Mouse (Mus musculus) midbrain, embryonic 12.5 days (tissue): ENCODE measurements around the gene Add3. TPM values are rescaled to one million over a fixed set of nuclear protein-coding genes. Genes with fewer than 3 reads are reported as not detected.

Source experiments
- ATAC-seq: fragments of 200-750 bp; cut with Nextera tagmentation; 2 replicates; pipeline ENCODE4 v1.8.0; 2017; ENCODE audit warnings: low read depth, moderate TSS enrichment, moderate library complexity; ENCODE audit not compliant: low FRiP score
- H3K27ac ChIP-seq: fragments of 300-500 bp; sonication (generic); replicated peaks from 2 replicates; pipeline ENCODE4 v1.5.1; 2016; ENCODE audit warnings: mild to moderate bottlenecking
- H3K27me3 ChIP-seq: fragments of 300-500 bp; sonication (generic); 2 replicates; pipeline ENCODE4 v1.6.1; 2016; ENCODE audit warnings: mild to moderate bottlenecking
- H3K36me3 ChIP-seq: fragments of 300-500 bp; sonication (generic); 2 replicates; pipeline ENCODE4 v1.6.1; 2016
- H3K4me1 ChIP-seq: fragments of 300-500 bp; sonication (generic); 2 replicates; pipeline ENCODE4 v1.6.1; 2016
- H3K4me2 ChIP-seq: fragments of 300-500 bp; sonication (generic); replicated peaks from 2 replicates; pipeline ENCODE4 v1.6.1; 2016; ENCODE audit warnings: mild to moderate bottlenecking, moderate library complexity
- H3K4me3 ChIP-seq: fragments of 300-500 bp; sonication (generic); 2 replicates; pipeline ENCODE4 v1.5.1; 2016; ENCODE audit warnings: mild to moderate bottlenecking
- H3K9ac ChIP-seq: fragments of 300-500 bp; sonication (generic); replicated peaks from 2 replicates; pipeline ENCODE4 v1.6.1; 2016; ENCODE audit warnings: mild to moderate bottlenecking, moderate library complexity
- H3K9me3 ChIP-seq: fragments of 300-500 bp; sonication (generic); 2 replicates; pipeline ENCODE4 v1.6.1; 2016; ENCODE audit warnings: mild to moderate bottlenecking
- WGBS: fragments of 180-500 bp; shearing (Covaris S2); methylation state at CpG from one replicate; pipeline ENCODE4 v1.1.7; 2016; 5-methylcytosine and 5-hydroxymethylcytosine counted together
- polyA plus RNA-seq: library from polyadenylated mRNA; unstranded; fragments of >200 nt; fragmentation: Nextera tagmentation; extraction: Ambion mirVana; gene quantifications from 2 replicates; pipeline ENCODE4 v1.2.1, GENCODE M21; 2016

The Add3 gene
- polyA plus RNA-seq, 1 experiment from 2014 or later = 47.5 TPM

- Histone ChIP-seq H3K4me3 (no peak overlapping the region), H3K4me1 (0 out of 2 replicates have a peak, but pooled peaks cover 4% of the 10 kb centered on the region), H3K27me3 (no peaks in the 10 kb centered on the region), H3K27ac (no peak overlapping the region), H3K36me3 (no peaks in the 10 kb centered on the region), H3K9ac (no peak overlapping the region), H3K4me2 (no peak overlapping the region), H3K9me3 (no peaks in the 10 kb centered on the region)
- 83% methylated on average over 3 of the region's 3 CpGs for WGBS
- ATAC-seq = no peak
Measured at GRCm38 (mm10) chr19:53154156-53154555, 13.9 kb downstream of the Add3 start.

GRCm38 (mm10) chr19:53156361-53156760 lies 16.1 kb downstream of the Add3 start:
- no peak for ATAC-seq
- H3K4me2 ChIP-seq = no peak overlapping the region
- WGBS = 93% methylated on average over 3 of the region's 3 CpGs

DNA sequence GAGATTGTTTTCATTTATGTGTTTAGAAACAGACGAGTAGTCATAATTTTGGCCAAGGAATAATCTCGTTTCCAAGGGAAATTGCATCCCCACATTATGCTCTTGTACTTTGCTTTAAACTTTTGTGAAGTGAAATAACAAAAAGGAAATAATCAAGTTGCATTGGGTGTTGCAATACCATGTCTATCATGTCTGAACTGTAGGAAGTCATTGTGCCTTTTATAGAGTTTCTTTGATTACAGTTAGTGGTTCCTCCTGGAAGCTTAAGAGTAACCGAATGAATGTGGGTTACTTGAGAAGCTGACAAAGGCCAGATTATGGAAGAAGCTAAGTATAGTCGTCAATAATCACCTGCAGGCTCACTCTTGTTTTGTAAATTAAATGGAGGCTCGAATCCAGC lies 16.9 kb downstream of the Add3 start:
- no peak for ATAC-seq
- H3K4me3 ChIP-seq = no peak overlapping the region
- H3K9ac ChIP-seq = no peak overlapping the region
- no peak overlapping the region for H3K4me2 ChIP-seq
- no peak overlapping the region for H3K27ac ChIP-seq
- WGBS = 76% methylated on average over 5 of the region's 5 CpGs
- no peaks in the 10 kb centered on the region for H3K36me3 ChIP-seq
- no peaks in the 10 kb centered on the region for H3K9me3 ChIP-seq
- H3K4me1 ChIP-seq = no peaks in the 10 kb centered on the region
- no peaks in the 10 kb centered on the region for H3K27me3 ChIP-seq

More at GRCm38 (mm10) chr19:53156361-53156760, 16.1 kb downstream of the Add3 start:
- Histone ChIP-seq H3K4me1 (no peaks in the 10 kb centered on the region), H3K27ac (no peak overlapping the region), H3K9ac (no peak overlapping the region), H3K4me3 (no peak overlapping the region), H3K36me3 (no peaks in the 10 kb centered on the region), H3K27me3 (no peaks in the 10 kb centered on the region), H3K9me3 (no peaks in the 10 kb centered on the region)

GRCm38 (mm10) chr19:53159351-53159750 lies 19.1 kb downstream of the Add3 start:
- no peaks in the 10 kb centered on the region for H3K4me1 ChIP-seq
- H3K9ac ChIP-seq = no peak overlapping the region
- no peak overlapping the region for H3K4me3 ChIP-seq
- ATAC-seq = no peak
- H3K9me3 ChIP-seq = no peaks in the 10 kb centered on the region
- 34% methylated on average over 7 of the region's 7 CpGs for WGBS
- H3K27me3 ChIP-seq = no peaks in the 10 kb centered on the region
- H3K36me3 ChIP-seq = no peaks in the 10 kb centered on the region
- H3K4me2 ChIP-seq = no peak overlapping the region
- no peak overlapping the region for H3K27ac ChIP-seq

DNA sequence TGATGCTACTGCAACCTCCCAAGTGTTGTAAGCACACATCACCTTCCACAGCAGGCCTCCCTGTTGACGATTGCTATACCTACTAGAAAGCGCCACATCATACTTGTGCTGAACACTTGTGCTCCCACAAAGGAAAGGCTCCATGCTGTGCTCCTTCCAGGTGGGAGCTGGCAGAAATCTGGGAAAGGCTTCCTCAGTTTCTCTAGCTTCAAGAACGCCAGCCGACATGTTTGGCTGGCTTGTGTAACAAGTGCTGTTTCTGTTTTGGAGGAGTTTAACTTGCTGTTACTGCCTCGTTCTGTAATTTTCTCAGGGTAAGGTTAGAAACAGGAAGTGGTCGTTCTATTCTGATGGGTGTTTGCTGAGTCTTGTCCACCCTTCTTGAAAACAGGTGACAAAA lies 22.7 kb downstream of the Add3 start:
- H3K4me3 ChIP-seq = no peak overlapping the region
- no peak overlapping the region for H3K27ac ChIP-seq
- no peaks in the 10 kb centered on the region for H3K36me3 ChIP-seq
- H3K4me2 ChIP-seq = no peak overlapping the region
- ATAC-seq = no peak
- H3K4me1 ChIP-seq = no peaks in the 10 kb centered on the region
- no peaks in the 10 kb centered on the region for H3K27me3 ChIP-seq
- 90% methylated on average over 6 of the region's 6 CpGs for WGBS
- H3K9ac ChIP-seq = no peak overlapping the region
- no peaks in the 10 kb centered on the region for H3K9me3 ChIP-seq

- H3K27me3 ChIP-seq = no peaks in the 10 kb centered on the region
- no peaks in the 10 kb centered on the region for H3K4me1 ChIP-seq
- H3K4me2 ChIP-seq = no peak overlapping the region
- H3K27ac ChIP-seq = no peak overlapping the region
- H3K9ac ChIP-seq = no peak overlapping the region
- H3K36me3 ChIP-seq = no peaks in the 10 kb centered on the region
- H3K9me3 ChIP-seq = no peaks in the 10 kb centered on the region
- H3K4me3 ChIP-seq = no peak overlapping the region
- 88% methylated on average over 7 of the region's 7 CpGs for WGBS
- ATAC-seq = no peak
Measured at GRCm38 (mm10) chr19:53164645-53165044, 24.4 kb downstream of the Add3 start.

DNA sequence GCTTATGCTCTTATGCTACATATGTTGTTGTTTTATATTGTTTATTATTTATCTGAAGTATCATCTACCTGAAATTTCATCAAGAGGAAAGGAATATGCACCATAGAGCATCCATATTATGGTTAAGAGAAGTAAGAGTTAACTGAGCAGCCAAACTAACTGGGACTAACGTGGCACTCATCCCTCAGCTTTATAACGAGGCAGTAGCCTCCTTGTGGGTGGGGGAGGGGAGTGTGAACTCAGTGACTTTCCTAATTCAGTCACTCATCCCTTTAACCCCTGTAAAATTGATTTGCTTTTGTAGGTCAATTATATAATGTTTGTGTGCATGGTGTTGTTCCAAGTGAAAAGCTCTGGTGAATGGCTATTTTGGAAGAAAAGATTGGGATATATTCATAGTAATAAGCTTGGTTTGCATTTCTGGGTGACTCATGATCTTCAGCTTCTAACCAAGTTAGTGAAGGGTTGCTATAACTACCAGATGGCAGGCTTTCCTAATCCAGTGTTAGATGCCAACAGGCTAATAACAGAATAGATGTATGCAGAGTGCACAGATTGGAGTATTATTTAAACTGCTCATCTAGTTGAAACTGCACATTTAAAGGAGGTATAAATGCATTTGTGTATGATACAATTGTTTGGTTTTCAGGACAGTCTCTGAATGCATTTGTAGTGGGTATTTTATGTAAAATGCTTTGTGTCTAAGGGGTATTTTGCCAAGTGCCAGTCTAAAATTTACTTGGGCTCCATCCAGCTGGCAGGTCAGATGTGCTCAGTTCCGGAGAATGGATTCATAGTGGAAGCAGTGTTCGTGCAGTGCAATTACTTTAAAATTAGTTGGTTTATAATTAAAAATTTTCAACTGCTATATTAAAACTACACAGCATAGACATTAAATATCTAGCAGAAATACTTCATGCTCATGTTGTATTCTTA lies 25.3 kb downstream of the Add3 start:
- Histone ChIP-seq H3K9me3 (no peaks in the 10 kb centered on the region), H3K9ac (no peak overlapping the region), H3K4me2 (no peak overlapping the region), H3K27me3 (no peaks in the 10 kb centered on the region), H3K4me3 (no peak overlapping the region), H3K36me3 (no peaks in the 10 kb centered on the region), H3K27ac (no peak overlapping the region), H3K4me1 (no peaks in the 10 kb centered on the region)
- no peak for ATAC-seq
- WGBS = 52% methylated on average over 4 of the region's 4 CpGs

GRCm38 (mm10) chr19:53166367-53166766 lies 26.1 kb downstream of the Add3 start:
- H3K36me3 ChIP-seq = no peaks in the 10 kb centered on the region

DNA sequence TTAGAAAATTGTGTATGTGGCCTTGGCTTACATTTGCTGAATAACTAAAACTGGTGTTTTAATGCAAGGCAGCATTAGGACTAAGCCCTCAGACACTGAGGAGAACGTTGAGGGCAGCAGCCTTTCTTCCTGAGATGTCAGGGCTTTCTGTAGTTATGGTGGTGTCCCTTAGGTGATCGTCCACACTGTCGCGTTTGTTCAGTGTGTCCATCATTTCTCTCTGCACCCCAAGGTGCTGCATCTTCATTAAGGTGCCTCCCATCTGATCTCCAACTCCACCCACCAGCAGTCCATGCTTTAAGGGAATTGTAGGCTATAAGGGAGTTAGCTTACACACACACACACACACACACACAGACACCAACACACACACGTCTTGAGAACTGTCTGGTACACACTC lies 28.3 kb downstream of the Add3 start:
- Histone ChIP-seq H3K9ac (no peak overlapping the region), H3K4me1 (no peaks in the 10 kb centered on the region), H3K36me3 (no peaks in the 10 kb centered on the region), H3K9me3 (no peaks in the 10 kb centered on the region), H3K4me2 (no peak overlapping the region), H3K4me3 (no peak overlapping the region), H3K27me3 (no peaks in the 10 kb centered on the region), H3K27ac (no peak overlapping the region)
- WGBS = 88% methylated on average over 5 of the region's 5 CpGs
- no peak for ATAC-seq

More at GRCm38 (mm10) chr19:53166367-53166766, 26.1 kb downstream of the Add3 start:
- Histone ChIP-seq H3K4me2 (no peak overlapping the region), H3K4me1 (no peaks in the 10 kb centered on the region), H3K4me3 (no peak overlapping the region), H3K27ac (no peak overlapping the region), H3K9me3 (no peaks in the 10 kb centered on the region), H3K27me3 (no peaks in the 10 kb centered on the region), H3K9ac (no peak overlapping the region)
- 94% methylated on average over 10 of the region's 10 CpGs for WGBS
- no peak for ATAC-seq

DNA sequence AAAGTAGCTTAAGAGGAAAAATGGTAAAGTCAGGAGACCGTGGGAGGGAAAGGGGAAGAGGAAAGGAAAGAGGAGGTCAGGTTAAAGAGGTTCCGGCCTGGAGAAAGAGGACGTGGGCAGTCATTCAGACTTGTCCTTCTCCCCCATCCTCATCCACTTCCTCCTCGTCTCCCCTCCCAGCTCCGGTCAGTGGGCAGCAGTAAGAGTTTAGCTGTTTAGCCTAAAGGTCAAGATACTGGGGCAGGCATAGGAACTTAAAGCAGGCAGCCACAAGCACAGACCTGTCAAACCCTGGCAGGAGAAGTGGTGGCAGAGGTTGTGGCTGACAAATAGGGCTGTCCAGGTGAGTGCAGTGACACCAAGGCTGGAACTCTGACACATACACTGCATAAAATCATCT lies 30.4 kb downstream of the Add3 start:
- ATAC-seq = no peak
- no peaks in the 10 kb centered on the region for H3K9me3 ChIP-seq
- H3K4me1 ChIP-seq = no peaks in the 10 kb centered on the region
- no peak overlapping the region for H3K9ac ChIP-seq
- H3K4me3 ChIP-seq = no peak overlapping the region
- no peaks in the 10 kb centered on the region for H3K36me3 ChIP-seq
- no peak overlapping the region for H3K27ac ChIP-seq
- no peak overlapping the region for H3K4me2 ChIP-seq
- H3K27me3 ChIP-seq = no peaks in the 10 kb centered on the region
- WGBS = 70% methylated on average over 5 of the region's 5 CpGs

- ATAC-seq = no peak
- H3K27me3 ChIP-seq = no peaks in the 10 kb centered on the region
- no peaks in the 10 kb centered on the region for H3K4me1 ChIP-seq
- no peak overlapping the region for H3K27ac ChIP-seq
- no peaks in the 10 kb centered on the region for H3K9me3 ChIP-seq
- H3K9ac ChIP-seq = no peak overlapping the region
- 88% methylated on average over 2 of the region's 2 CpGs for WGBS
- H3K4me2 ChIP-seq = no peak overlapping the region
- H3K36me3 ChIP-seq = no peaks in the 10 kb centered on the region
- no peak overlapping the region for H3K4me3 ChIP-seq
Measured at GRCm38 (mm10) chr19:53174034-53174433, 33.8 kb downstream of the Add3 start.

GRCm38 (mm10) chr19:53175550-53175949 lies 35.3 kb downstream of the Add3 start:
- ATAC-seq = no peak
- no peak overlapping the region for H3K9ac ChIP-seq
- no peaks in the 10 kb centered on the region for H3K27me3 ChIP-seq
- no peaks in the 10 kb centered on the region for H3K4me1 ChIP-seq
- WGBS = 67% methylated on average over 5 of the region's 5 CpGs
- no peak overlapping the region for H3K4me2 ChIP-seq
- no peak overlapping the region for H3K27ac ChIP-seq
- H3K4me3 ChIP-seq = no peak overlapping the region
- no peaks in the 10 kb centered on the region for H3K36me3 ChIP-seq
- H3K9me3 ChIP-seq = no peaks in the 10 kb centered on the region
